Mouse (Mus musculus): ENCODE measurements at regions not wholly inside any gene's neighbourhood (a gene's known extent, or its start where the extent isn't known, plus 50 kb on each side); places are given as distances from the start of the nearest gene placed in this dataset.

DNA sequence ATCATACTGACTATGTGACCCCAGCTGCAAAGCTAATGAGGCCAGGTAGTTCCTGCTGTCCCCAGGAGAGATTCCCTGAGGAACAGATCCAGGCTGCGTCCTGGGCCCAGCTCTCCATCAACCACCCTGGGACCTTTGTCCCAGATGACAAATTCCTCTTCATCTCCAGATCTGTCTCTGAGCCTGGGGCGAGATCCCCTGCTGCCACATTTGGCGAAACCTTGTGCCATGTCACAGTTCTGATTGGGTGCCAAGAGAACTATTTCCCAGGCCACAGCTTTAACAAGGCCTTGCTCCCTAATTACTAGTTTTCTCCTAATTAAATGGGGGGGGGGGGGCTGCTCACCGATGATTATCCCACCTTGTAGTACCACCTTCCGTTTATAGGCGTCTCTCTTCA is 70.6 kb upstream of the Hes1 start:
- TF ChIP-seq CTCF (IDR thresholded peaks at IDR 0.05) = no peak
- no peak for TF ChIP-seq EP300 (IDR thresholded peaks at IDR 0.05)
